Mouse (Mus musculus) hindbrain, embryonic 15.5 days (tissue): ENCODE results near the gene Tspyl1. TPM values are rescaled to one million over a fixed set of nuclear protein-coding genes. Genes with fewer than 3 reads are reported as not detected.
"Not testable (repeated sequence)": the region's sequence is repeated elsewhere in the genome, so short reads cannot be mapped to it uniquely, and the experiment has no call there.

Source experiments
- ATAC-seq: fragments of 200-750 bp; cut with Nextera tagmentation; 2 replicates; pipeline ENCODE4 v1.8.0; 2017; ENCODE audit warnings: low read depth, moderate number of reproducible peaks, moderate TSS enrichment; ENCODE audit not compliant: low FRiP score
- H3K27ac ChIP-seq: fragments of 300-500 bp; sonication (generic); replicated peaks from 2 replicates; pipeline ENCODE4 v1.5.1; 2015; ENCODE audit warnings: mild to moderate bottlenecking, inconsistent platforms
- H3K27me3 ChIP-seq: fragments of 300-500 bp; sonication (generic); 2 replicates; pipeline ENCODE4 v1.6.1; 2015; ENCODE audit warnings: control low read depth, inconsistent platforms
- H3K36me3 ChIP-seq: fragments of 300-500 bp; sonication (generic); 2 replicates; pipeline ENCODE4 v1.6.1; 2015; ENCODE audit warnings: control low read depth, inconsistent platforms
- H3K4me1 ChIP-seq: fragments of 300-500 bp; sonication (generic); replicated peaks from 2 replicates; pipeline ENCODE4 v1.6.1; 2015; ENCODE audit warnings: control low read depth, inconsistent platforms
- H3K4me2 ChIP-seq: fragments of 300-500 bp; sonication (generic); 2 replicates; pipeline ENCODE4 v1.6.1; 2015; ENCODE audit warnings: moderate library complexity, mild to moderate bottlenecking, inconsistent platforms
- H3K4me3 ChIP-seq: fragments of 300-500 bp; sonication (generic); 2 replicates; pipeline ENCODE4 v1.5.1; 2015; ENCODE audit warnings: mild to moderate bottlenecking, inconsistent platforms
- H3K9ac ChIP-seq: fragments of 300-500 bp; sonication (generic); 2 replicates; pipeline ENCODE4 v1.6.1; 2015; ENCODE audit warnings: inconsistent platforms
- H3K9me3 ChIP-seq: fragments of 300-500 bp; sonication (generic); 2 replicates; pipeline ENCODE4 v1.6.1; 2016; ENCODE audit warnings: control low read depth, inconsistent platforms
- WGBS: fragments of 180-500 bp; shearing (Covaris S2); methylation state at CpG from one replicate; pipeline ENCODE4 v1.1.7; 2015; 5-methylcytosine and 5-hydroxymethylcytosine counted together
- polyA plus RNA-seq: library from polyadenylated mRNA; unstranded; fragments of >200 nt; fragmentation: Nextera tagmentation; extraction: Ambion mirVana; gene quantifications from 2 replicates; pipeline ENCODE4 v1.2.1, GENCODE M21; 2015

Tspyl1 gene
- polyA plus RNA-seq, result 138 and 144 TPM in 2 replicates

GRCm38 (mm10) chr10:34281962-34282388, at the start of gene Tspyl1:
Gene Tspyl1, plus strand, starts transcription at chr10:34282190.
- Histone ChIP-seq H3K4me1 (peaks cover 27% of the 10 kb centered on the region), H3K9me3 (no peaks in the 10 kb centered on the region)
- peak; percentile 99 for ATAC-seq

GRCm38 (mm10) chr10:34233418-34233817, 48.6 kb upstream of the Tspyl1 start:
- Histone ChIP-seq H3K9ac (no peak overlapping the region), H3K4me1 (no peaks in the 10 kb centered on the region), H3K36me3 (no peaks in the 10 kb centered on the region), H3K4me3 (no peak overlapping the region), H3K27ac (no peak overlapping the region), H3K4me2 (no peak overlapping the region), H3K9me3 (no peaks in the 10 kb centered on the region), H3K27me3 (no peaks in the 10 kb centered on the region)
- no peak for ATAC-seq
- 67% methylated on average over 1 of the region's 1 CpGs for WGBS

More at GRCm38 (mm10) chr10:34281962-34282388, at the start of gene Tspyl1:
- H3K4me2 ChIP-seq, result peak within 1 kb of the TSS; percentile 90
- WGBS, result under 1% methylated on average over 37 of the region's 38 CpGs
- H3K27ac ChIP-seq, result peak within 1 kb of the TSS; percentile 87
- H3K36me3 ChIP-seq, result peaks cover 3% of the 10 kb centered on the region; the same call in 1 of the 2 replicates
- H3K4me3 ChIP-seq, result peak within 1 kb of the TSS; percentile 73
- H3K9ac ChIP-seq, result peak within 1 kb of the TSS; percentile 83
- no peaks in the 10 kb centered on the region for H3K27me3 ChIP-seq

GRCm38 (mm10) chr10:34233931-34234745, 47.9 kb upstream of the Tspyl1 start:
- H3K9ac ChIP-seq, result no peak overlapping the region
- H3K9me3 ChIP-seq, result no peaks in the 10 kb centered on the region
- no peak overlapping the region for H3K4me3 ChIP-seq
- WGBS, result 23% methylated on average over 2 of the region's 2 CpGs
- no peak overlapping the region for H3K4me2 ChIP-seq
- no peaks in the 10 kb centered on the region for H3K4me1 ChIP-seq
- H3K27me3 ChIP-seq, result no peaks in the 10 kb centered on the region
- ATAC-seq, result no peak
- H3K27ac ChIP-seq, result no peak overlapping the region
- no peaks in the 10 kb centered on the region for H3K36me3 ChIP-seq

- ATAC-seq, result no peak
- no peaks in the 10 kb centered on the region for H3K9me3 ChIP-seq
- no peaks in the 10 kb centered on the region for H3K4me1 ChIP-seq
- H3K9ac ChIP-seq, result no peak overlapping the region
- H3K27ac ChIP-seq, result no peak overlapping the region
- no peaks in the 10 kb centered on the region for H3K36me3 ChIP-seq
- H3K27me3 ChIP-seq, result no peaks in the 10 kb centered on the region
- no peak overlapping the region for H3K4me3 ChIP-seq
- WGBS, result 22% methylated on average over 3 of the region's 3 CpGs
- H3K4me2 ChIP-seq, result no peak overlapping the region
These were observed 46.6 kb upstream of the Tspyl1 start for GRCm38 (mm10) chr10:34235384-34235783.

GRCm38 (mm10) chr10:34236569-34236968, 45.4 kb upstream of the Tspyl1 start:
- H3K27me3 ChIP-seq, result no peaks in the 10 kb centered on the region
- no peaks in the 10 kb centered on the region for H3K4me1 ChIP-seq
- ATAC-seq, result no peak
- WGBS, result 89% methylated on average over 5 of the region's 5 CpGs
- no peak overlapping the region for H3K27ac ChIP-seq
- H3K9me3 ChIP-seq, result no peaks in the 10 kb centered on the region
- H3K4me2 ChIP-seq, result no peak overlapping the region
- no peak overlapping the region for H3K4me3 ChIP-seq
- H3K36me3 ChIP-seq, result no peaks in the 10 kb centered on the region
- H3K9ac ChIP-seq, result no peak overlapping the region

- Histone ChIP-seq H3K36me3 (no peaks in the 10 kb centered on the region), H3K4me1 (no peaks in the 10 kb centered on the region), H3K27me3 (no peaks in the 10 kb centered on the region), H3K4me3 (no peak overlapping the region), H3K27ac (no peak overlapping the region), H3K9ac (no peak overlapping the region), H3K4me2 (no peak overlapping the region), H3K9me3 (no peaks in the 10 kb centered on the region)
- 78% methylated on average over 4 of the region's 4 CpGs for WGBS
- no peak for ATAC-seq
These were observed 43.5 kb upstream of the Tspyl1 start for GRCm38 (mm10) chr10:34238536-34238935.

GRCm38 (mm10) chr10:34244745-34245144, 37.2 kb upstream of the Tspyl1 start:
- Histone ChIP-seq H3K4me1 (no peaks in the 10 kb centered on the region), H3K27me3 (no peaks in the 10 kb centered on the region), H3K4me2 (no peak overlapping the region), H3K9me3 (no peaks in the 10 kb centered on the region), H3K4me3 (no peak overlapping the region), H3K27ac (no peak overlapping the region), H3K9ac (no peak overlapping the region), H3K36me3 (no peaks in the 10 kb centered on the region)
- ATAC-seq, result no peak
- 85% methylated on average over 5 of the region's 5 CpGs for WGBS

GRCm38 (mm10) chr10:34246106-34246505, 35.9 kb upstream of the Tspyl1 start:
- WGBS, result 65% methylated on average over 2 of the region's 2 CpGs
- no peak for ATAC-seq

GRCm38 (mm10) chr10:34247757-34248156, 34.2 kb upstream of the Tspyl1 start:
- no peak overlapping the region for H3K9ac ChIP-seq
- H3K4me2 ChIP-seq, result no peak overlapping the region
- no peaks in the 10 kb centered on the region for H3K36me3 ChIP-seq
- H3K27me3 ChIP-seq, result no peaks in the 10 kb centered on the region
- no peaks in the 10 kb centered on the region for H3K4me1 ChIP-seq
- 37% methylated on average over 3 of the region's 3 CpGs for WGBS
- H3K9me3 ChIP-seq, result no peaks in the 10 kb centered on the region
- no peak overlapping the region for H3K27ac ChIP-seq
- H3K4me3 ChIP-seq, result no peak overlapping the region
- no peak for ATAC-seq

More at GRCm38 (mm10) chr10:34246106-34246505, 35.9 kb upstream of the Tspyl1 start:
- no peaks in the 10 kb centered on the region for H3K27me3 ChIP-seq
- H3K4me2 ChIP-seq, result no peak overlapping the region
- H3K27ac ChIP-seq, result no peak overlapping the region
- H3K4me1 ChIP-seq, result no peaks in the 10 kb centered on the region
- H3K9ac ChIP-seq, result no peak overlapping the region
- no peak overlapping the region for H3K4me3 ChIP-seq
- no peaks in the 10 kb centered on the region for H3K36me3 ChIP-seq
- no peaks in the 10 kb centered on the region for H3K9me3 ChIP-seq

GRCm38 (mm10) chr10:34249594-34249993, 32.4 kb upstream of the Tspyl1 start:
- Histone ChIP-seq H3K36me3 (no peaks in the 10 kb centered on the region), H3K27ac (no peak overlapping the region), H3K9ac (no peak overlapping the region), H3K9me3 (no peaks in the 10 kb centered on the region), H3K4me1 (no peaks in the 10 kb centered on the region), H3K27me3 (no peaks in the 10 kb centered on the region), H3K4me2 (no peak overlapping the region), H3K4me3 (no peak overlapping the region)
- 27% methylated on average over 2 of the region's 2 CpGs for whole genome bisulfite sequencing
- no peak for ATAC-seq

GRCm38 (mm10) chr10:34252833-34253232, 29.2 kb upstream of the Tspyl1 start:
- not testable (repeated sequence) for H3K4me3 ChIP-seq, H3K36me3 ChIP-seq, H3K9ac ChIP-seq, H3K27ac ChIP-seq, ATAC-seq, H3K9me3 ChIP-seq, H3K4me1 ChIP-seq, H3K27me3 ChIP-seq, H3K4me2 ChIP-seq
- WGBS, result 93% methylated on average over 9 of the region's 9 CpGs

- Histone ChIP-seq H3K9me3 (no peaks in the 10 kb centered on the region), H3K27me3 (no peaks in the 10 kb centered on the region), H3K36me3 (no peaks in the 10 kb centered on the region), H3K9ac (no peak overlapping the region), H3K4me3 (no peak overlapping the region), H3K27ac (no peak overlapping the region), H3K4me1 (no peaks in the 10 kb centered on the region), H3K4me2 (no peak overlapping the region)
- 89% methylated on average over 4 of the region's 4 CpGs for WGBS
- ATAC-seq, result no peak
These were observed 16.9 kb upstream of the Tspyl1 start for GRCm38 (mm10) chr10:34265106-34265505.
